9 mouse cellular contexts compared by ENCODE assay signal in the genomic region with DNA sequence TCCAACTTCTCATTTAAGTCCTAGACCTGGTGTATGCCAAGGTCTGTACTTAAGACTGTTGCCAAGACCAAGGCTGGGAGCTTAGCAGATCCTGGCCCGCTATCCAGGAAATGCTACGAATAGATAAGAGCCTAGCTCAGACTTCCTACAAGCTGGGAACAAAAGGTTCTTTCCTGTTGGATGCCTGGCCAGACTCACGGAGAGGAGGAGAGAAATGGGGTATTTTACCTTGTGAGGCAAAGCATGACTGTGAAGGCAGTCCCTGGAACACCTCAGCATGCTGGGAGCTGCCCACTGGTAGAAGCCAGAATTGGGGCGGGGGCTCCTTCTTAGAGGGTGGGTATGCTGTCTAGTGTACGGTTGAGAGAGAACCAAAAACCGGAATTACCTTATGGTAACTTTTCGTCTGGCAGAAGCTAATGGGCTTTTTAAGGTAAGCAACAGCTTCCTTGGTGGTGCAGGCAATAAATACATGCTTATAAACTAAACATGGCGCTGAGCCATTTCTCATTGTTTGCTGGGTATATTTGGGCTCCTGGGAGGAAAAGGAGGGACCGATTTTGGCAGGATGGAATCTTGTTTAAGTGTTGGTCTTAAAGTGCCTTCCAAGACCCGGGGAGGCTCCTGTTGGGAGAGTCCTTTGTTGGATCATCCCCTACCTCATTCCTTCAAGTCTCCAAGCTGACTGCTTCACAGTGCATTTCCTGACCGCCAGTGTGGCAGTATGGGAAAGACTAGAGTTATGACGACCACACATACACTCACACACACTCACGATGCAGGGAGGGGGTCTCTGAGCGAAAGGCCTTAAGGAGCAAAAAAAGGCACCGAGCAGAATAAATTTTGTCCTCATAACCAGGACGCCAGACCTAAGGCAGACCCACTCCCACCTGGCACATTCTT. TPM values are rescaled to one million over a fixed set of nuclear protein-coding genes. Genes with fewer than 3 reads are reported as not detected.
A peak's percentile ranks its signal among the peaks of the same experiment; 100 is the strongest.
DNase-seq lines count a peak whose midpoint lies in the region; ATAC-seq and TF ChIP-seq lines count a peak whose summit lies in the region.
"Had no signal": no experiment of that assay in that cellular context is flagged by ENCODE, and none has a peak within 500 bp of the region (broad histone marks: within the 10 kb centered on the region; RNA-seq: fewer than 3 reads in every experiment).

No protein-coding gene starts in this region.

- no peak for ATAC-seq in embryonic facial prominence, embryonic 12.5 days (ENCODE audit: insufficient number of reproducible peaks, insufficient read depth, low FRiP score, low TSS enrichment)
- no peak for ATAC-seq in limb, embryonic 13.5 days (ENCODE audit: low FRiP score, low read depth)
- ATAC-seq in neural tube, embryonic 12.5 days (ENCODE audit: low FRiP score, low read depth): no peak

- no peaks in the 10 kb centered on the region for H3K9me3 ChIP-seq in MEL (replicated peaks; ENCODE audit: insufficient read depth, low read length)
- no peaks in the 10 kb centered on the region for H3K9me3 ChIP-seq in embryonic facial prominence, embryonic 12.5 days
- H3K9me3 ChIP-seq in limb, embryonic 13.5 days: no peaks in the 10 kb centered on the region
- no peaks in the 10 kb centered on the region for H3K9me3 ChIP-seq in neural tube, embryonic 12.5 days

- intact Hi-C loops in heart, postnatal 25 days (cut with DNase I): no loop called here
- intact Hi-C loops in left cerebral cortex, postnatal 36 days (cut with DNase I): loop anchor here (5.0 kb wide), 1 partner anchor 77 kb away; no protein-coding TSS in a partner anchor

- H3K79me2 ChIP-seq in MEL (ENCODE audit: control insufficient read depth, insufficient read depth, low read length, poor library complexity): peaks cover 4% of the 10 kb centered on the region; the same call in 1 of the 2 replicates

- H3K4me3 ChIP-seq in MEL (ENCODE audit: control insufficient read depth in 1 of 2, insufficient read depth in 1 of 2, low read depth in 2 of 2, low read length in 2 of 2): peak overlapping the region; percentile 82 to 98
- peak overlapping the region; percentile 69; the same call in 1 of the 2 replicates for H3K4me3 ChIP-seq in embryonic facial prominence, embryonic 12.5 days
- H3K4me3 ChIP-seq in limb, embryonic 13.5 days: peak overlapping the region; percentile 66
- peak overlapping the region; percentile 63; the same call in 1 of the 2 replicates for H3K4me3 ChIP-seq in neural tube, embryonic 12.5 days

- H3K27ac ChIP-seq in MEL (ENCODE audit: control insufficient read depth, low read depth, low read length): peak overlapping the region; percentile 44
- no peak overlapping the region for H3K27ac ChIP-seq in embryonic facial prominence, embryonic 12.5 days
- H3K27ac ChIP-seq in limb, embryonic 13.5 days: no peak overlapping the region
- H3K27ac ChIP-seq in neural tube, embryonic 12.5 days: no peak overlapping the region

- H3K36me3 ChIP-seq in MEL (ENCODE audit: control insufficient read depth in 1 of 2, insufficient read depth in 2 of 2, low read length in 2 of 2): peaks cover 0 to 16% of the 10 kb centered on the region in 2 experiments; a peak in 2 of 4 replicates
- no peaks in the 10 kb centered on the region for H3K36me3 ChIP-seq in embryonic facial prominence, embryonic 12.5 days
- H3K36me3 ChIP-seq in limb, embryonic 13.5 days: no peaks in the 10 kb centered on the region
- no peaks in the 10 kb centered on the region for H3K36me3 ChIP-seq in neural tube, embryonic 12.5 days

- peaks cover 10 to 45% of the 10 kb centered on the region in 2 experiments for H3K4me1 ChIP-seq in MEL (ENCODE audit: control insufficient read depth in 1 of 2, insufficient read depth in 2 of 2, low read length in 2 of 2)
- H3K4me1 ChIP-seq in embryonic facial prominence, embryonic 12.5 days: peaks cover 18% of the 10 kb centered on the region
- H3K4me1 ChIP-seq in limb, embryonic 13.5 days: peaks cover 26% of the 10 kb centered on the region
- peaks cover 11% of the 10 kb centered on the region for H3K4me1 ChIP-seq in neural tube, embryonic 12.5 days

- TF ChIP-seq POLR2A in MEL (IDR thresholded peaks at IDR 0.05; ENCODE audit: control insufficient read depth in 1 of 2, insufficient read depth in 1 of 2, low read depth in 1 of 2, low read length in 2 of 2, poor library complexity in 1 of 2): no peak

- TF ChIP-seq EP300 in MEL (IDR thresholded peaks at IDR 0.05; ENCODE audit: low read depth in 1 of 2, low read length in 2 of 2): peak in 1 of 2 experiments; percentile 2; a peak in 1 of 4 replicates

- peak; percentile 78 for DNase-seq in MEL (ENCODE audit: low read depth, low spot score)
- peak; percentile 70 for DNase-seq in heart, postnatal 25 days (ENCODE audit: low spot score)
- no peak for DNase-seq in left cerebral cortex, postnatal 36 days (ENCODE audit: low spot score in 2 of 2)
- DNase-seq in urinary bladder, adult 18-20 months (ENCODE audit: low spot score in 2 of 2): no peak
- no peak for DNase-seq in retina, postnatal 1 day

- 77% methylated on average over 16 of the region's 16 CpGs for WGBS in embryonic facial prominence, embryonic 12.5 days
- 74% methylated on average over 16 of the region's 16 CpGs for WGBS in limb, embryonic 13.5 days
- WGBS in neural tube, embryonic 12.5 days: 81% methylated on average over 16 of the region's 16 CpGs

- H3K4me2 ChIP-seq in embryonic facial prominence, embryonic 12.5 days (replicated peaks): peak overlapping the region; percentile 99
- H3K4me2 ChIP-seq in limb, embryonic 13.5 days (replicated peaks): peak overlapping the region; percentile 98
- peak overlapping the region; percentile 97 for H3K4me2 ChIP-seq in neural tube, embryonic 12.5 days (replicated peaks)

- H3K9ac ChIP-seq in MEL (ENCODE audit: control insufficient read depth, low read depth, low read length, poor library complexity, severe bottlenecking): peak overlapping the region; percentile 88
- peak overlapping the region; percentile 59; the same call in 1 of the 2 replicates for H3K9ac ChIP-seq in embryonic facial prominence, embryonic 12.5 days
- 0 out of 2 replicates have a peak overlapping the region, but pooled peaks have one; percentile 66 for H3K9ac ChIP-seq in limb, embryonic 13.5 days
- H3K9ac ChIP-seq in neural tube, embryonic 12.5 days: no peak overlapping the region

- TF ChIP-seq RAD21 in MEL (IDR thresholded peaks at IDR 0.05; ENCODE audit: low read depth, low read length): no peak

- TF ChIP-seq CTCF in MEL (IDR thresholded peaks at IDR 0.05 in 2 of 3, conservative IDR thresholded peaks at IDR 0.05 in 1 of 3; ENCODE audit: control insufficient read depth in 1 of 3, insufficient read depth in 1 of 3, low read depth in 2 of 3, low read length in 3 of 3, poor library complexity in 1 of 3, severe bottlenecking in 1 of 3): no peak

- no peaks in the 10 kb centered on the region for H3K27me3 ChIP-seq in MEL (ENCODE audit: control insufficient read depth in 1 of 2, insufficient read depth in 2 of 2, low read length in 2 of 2)
- peaks cover 40% of the 10 kb centered on the region for H3K27me3 ChIP-seq in embryonic facial prominence, embryonic 12.5 days
- H3K27me3 ChIP-seq in limb, embryonic 13.5 days: peaks cover 18% of the 10 kb centered on the region
- peaks cover 33% of the 10 kb centered on the region for H3K27me3 ChIP-seq in neural tube, embryonic 12.5 days (replicated peaks)

TF ChIP-seq in MEL, 35 proteins besides CTCF, POLR2A, EP300 and RAD21:
- TF ChIP-seq TCF12 (IDR thresholded peaks at IDR 0.05; ENCODE audit: low read depth, low read length) (peak; percentile 39; the same call in 1 of the 2 replicates), CHD1 (IDR thresholded peaks at IDR 0.05; ENCODE audit: low read depth, low read length) (no peak), TAL1 (IDR thresholded peaks at IDR 0.05; ENCODE audit: low read length) (0 out of 2 replicates have a peak, but pooled peaks have one; percentile 4), MAX (IDR thresholded peaks at IDR 0.05; ENCODE audit: low read length) (0 out of 2 replicates have a peak, but pooled peaks have one; percentile 11), GATA1 (IDR thresholded peaks at IDR 0.05; ENCODE audit: low read depth, low read length) (peak; percentile 66), ELF1 (IDR thresholded peaks at IDR 0.05; ENCODE audit: low read depth, low read length) (peak; percentile 47; the same call in 1 of the 2 replicates), ETS1 (IDR thresholded peaks at IDR 0.05; ENCODE audit: low read depth, low read length) (0 out of 2 replicates have a peak, but pooled peaks have one; percentile 10), MAZ (IDR thresholded peaks at IDR 0.05; ENCODE audit: low read depth, low read length) (0 out of 2 replicates have a peak, but pooled peaks have one; percentile 24), KAT2A (conservative IDR thresholded peaks at IDR 0.05; ENCODE audit: low read depth, low read length) (no peak)

RNA-seq across cellular contexts. Expression of a gene that starts 8.1 kb away (rescaled TPM):
- 24.8 and 32.8 TPM in 2 replicates for total RNA-seq in MEL (2012; rRNA removed)
- 10 to 100 TPM in 1 of 2 experiments, not detected in 1; 43.9 TPM for polyA plus RNA-seq in MEL (2012; ENCODE audit: insufficient read depth in 1 of 2, insufficient read length in 2 of 2, low read depth in 1 of 2, low replicate concordance in 2 of 2, missing spikeins in 1 of 2)
- polyA plus RNA-seq in embryonic facial prominence, embryonic 12.5 days (2016; fragmentation: Nextera tagmentation; extraction: Ambion mirVana): 12.1 and 13.6 TPM in 2 replicates
- total RNA-seq in heart, postnatal 25 days (2021): 10 to 100 TPM in 1 of 2 experiments, 1 to 10 TPM in 1; 7.9 to 11.9 TPM
- polyA plus RNA-seq in limb, embryonic 13.5 days (2015; fragmentation: Nextera tagmentation; extraction: Ambion mirVana): 9.9 and 10.5 TPM in 2 replicates
- 18.9 and 21.8 TPM in 2 replicates for polyA plus RNA-seq in neural tube, embryonic 12.5 days (2016; fragmentation: Nextera tagmentation; extraction: Ambion mirVana)
- total RNA-seq in left cerebral cortex, postnatal 36 days (2021): 10 to 100 TPM; 81.8 to 88.9 TPM

RNA-seq across cellular contexts. Expression of a gene that starts 22.7 kb away (rescaled TPM):
- total RNA-seq in MEL (2012; rRNA removed): not detected in 2 replicates
- polyA plus RNA-seq in MEL (2012; ENCODE audit: insufficient read depth in 1 of 2, insufficient read length in 2 of 2, low read depth in 1 of 2, low replicate concordance in 2 of 2, missing spikeins in 1 of 2): not detected
- 0.68 and 0.69 TPM in 2 replicates for polyA plus RNA-seq in embryonic facial prominence, embryonic 12.5 days (2016; fragmentation: Nextera tagmentation; extraction: Ambion mirVana)
- 10 to 100 TPM; 25.2 to 26.9 TPM for total RNA-seq in heart, postnatal 25 days (2021)
- polyA plus RNA-seq in limb, embryonic 13.5 days (2015; fragmentation: Nextera tagmentation; extraction: Ambion mirVana): 0.48 and 0.51 TPM in 2 replicates
- 1.0 and 1.1 TPM in 2 replicates for polyA plus RNA-seq in neural tube, embryonic 12.5 days (2016; fragmentation: Nextera tagmentation; extraction: Ambion mirVana)
- 10 to 100 TPM in 1 of 2 experiments, 1 to 10 TPM in 1; 9.2 to 11.5 TPM for total RNA-seq in left cerebral cortex, postnatal 36 days (2021)

RNA-seq across cellular contexts. Expression of a gene that starts 49.5 kb away (rescaled TPM):
- not detected in 2 replicates for total RNA-seq in MEL (2012; rRNA removed)
- polyA plus RNA-seq in MEL (2012; ENCODE audit: insufficient read depth in 1 of 2, insufficient read length in 2 of 2, low read depth in 1 of 2, low replicate concordance in 2 of 2, missing spikeins in 1 of 2): not detected
- polyA plus RNA-seq in embryonic facial prominence, embryonic 12.5 days (2016; fragmentation: Nextera tagmentation; extraction: Ambion mirVana): not detected in 2 replicates
- not detected for total RNA-seq in heart, postnatal 25 days (2021)
- not detected in 2 replicates for polyA plus RNA-seq in limb, embryonic 13.5 days (2015; fragmentation: Nextera tagmentation; extraction: Ambion mirVana)
- not detected in 2 replicates for polyA plus RNA-seq in neural tube, embryonic 12.5 days (2016; fragmentation: Nextera tagmentation; extraction: Ambion mirVana)
- not detected for total RNA-seq in left cerebral cortex, postnatal 36 days (2021)
- polyA plus RNA-seq: spleen, adult 2 months had no signal

Comparison
In these comparisons a context has a peak if more than half of its experiments do, and no peak if none do; other contexts are left out.
1. DNase-seq: peak in MEL (single experiment) and heart, postnatal 25 days (single experiment); none in left cerebral cortex, postnatal 36 days (0 of 2), urinary bladder, adult 18-20 months (0 of 2) and retina, postnatal 1 day (single experiment).
2. Peak in every context shown above with its lines, with median percentiles within 50 percentile points of each other: H3K4me3 ChIP-seq and H3K4me2 ChIP-seq.